Mouse (Mus musculus) kidney, adult 2 months (tissue): ENCODE measurements around the gene Unk. TPM values are rescaled to one million over a fixed set of nuclear protein-coding genes. Genes with fewer than 3 reads are reported as not detected.

Experiments
- DNase-seq: peaks from one replicate; pipeline ENCODE4 v3.0.0; 2021
- H3K27ac ChIP-seq: fragments of 200-500 bp; 2 replicates; pipeline ENCODE4 v1.5.1; 2012; ENCODE audit warnings: low read depth, low read length, control low read depth, inconsistent platforms; ENCODE audit not compliant: insufficient read depth
- H3K27me3 ChIP-seq: fragments of 200-500 bp; replicated peaks from 2 replicates; pipeline ENCODE4 v1.6.1; 2012; ENCODE audit warnings: mild to moderate bottlenecking, moderate library complexity, low read length, inconsistent platforms; ENCODE audit not compliant: control insufficient read depth, insufficient read depth
- H3K36me3 ChIP-seq: fragments of 200-500 bp; 2 replicates; pipeline ENCODE4 v1.6.1; 2012; ENCODE audit warnings: mild to moderate bottlenecking, moderate library complexity, low read length, inconsistent platforms; ENCODE audit not compliant: control insufficient read depth, insufficient read depth
- H3K4me1 ChIP-seq: fragments of 200-500 bp; 2 replicates; pipeline ENCODE4 v1.6.1; 2011; ENCODE audit warnings: low read length; ENCODE audit not compliant: control insufficient read depth, insufficient read depth
- H3K4me3 ChIP-seq: fragments of 200-500 bp; 2 replicates; pipeline ENCODE4 v1.5.1; 2011; ENCODE audit warnings: mild to moderate bottlenecking, low read depth, low read length, control low read depth; ENCODE audit not compliant: insufficient read depth
- CTCF ChIP-seq: fragments of 200-500 bp; conservative IDR thresholded peaks from 2 replicates; pipeline ENCODE4 v1.5.1; 2011; ENCODE audit warnings: low read depth, mild to moderate bottlenecking, control low read depth, low read length, moderate library complexity, mixed read lengths; ENCODE audit not compliant: insufficient read depth, insufficient read length
- POLR2A ChIP-seq: fragments of 200-500 bp; IDR thresholded peaks from one replicate; pipeline ENCODE4 v1.6.1; 2011; ENCODE audit warnings: low read depth, low read length, control low read depth
- WGBS: fragments of 180-500 bp; shearing (Covaris S2); methylation state at CpG from one replicate; pipeline ENCODE4 v1.1.7; 2018; 5-methylcytosine and 5-hydroxymethylcytosine counted together
- polyA plus RNA-seq: library from polyadenylated mRNA; depleted of rRNA; stranded (reverse); fragments of >200 nt; gene quantifications from 2 replicates; pipeline ENCODE4 v1.2.3, GENCODE M21; 2012

The Unk gene
- polyA plus RNA-seq, 1 experiment, result 22.1 TPM

- no peak for TF ChIP-seq POLR2A
- TF ChIP-seq CTCF, result no peak
- H3K27me3 ChIP-seq, result no peaks in the 10 kb centered on the region
- H3K4me3 ChIP-seq, result no peak overlapping the region
- H3K36me3 ChIP-seq, result peaks cover 7% of the 10 kb centered on the region
- no peak for DNase-seq
- 87% methylated on average over 6 of the region's 6 CpGs for WGBS
- H3K4me1 ChIP-seq, result peaks cover 11% of the 10 kb centered on the region
- H3K27ac ChIP-seq, result no peak overlapping the region
These were observed 54.0 kb downstream of the Unk start for GRCm38 (mm10) chr11:116084166-116084565.

GRCm38 (mm10) chr11:116086258-116087193 lies 56.4 kb downstream of the Unk start, which contains the start of gene Wbp2:
TSS of gene Wbp2 (minus strand) at chr11:116086995.
- Histone ChIP-seq H3K27ac (peak within 1 kb of the TSS; percentile 98), H3K27me3 (no peaks in the 10 kb centered on the region), H3K4me3 (peak within 1 kb of the TSS; percentile 96), H3K36me3 (peaks cover 3% of the 10 kb centered on the region), H3K4me1 (peaks cover 11% of the 10 kb centered on the region)
- TF ChIP-seq POLR2A, result peak; percentile 81
- no peak for TF ChIP-seq CTCF
- peak; percentile 100 for DNase-seq
- WGBS, result 2% methylated on average over 39 of the region's 43 CpGs

GRCm38 (mm10) chr11:116087194-116088130 lies 57.3 kb downstream of the Unk start:
- peak; percentile 95 for DNase-seq
- TF ChIP-seq CTCF (peak; percentile 90), POLR2A (no peak)
- Histone ChIP-seq H3K27me3 (no peaks in the 10 kb centered on the region), H3K36me3 (peaks cover 2% of the 10 kb centered on the region), H3K4me1 (peaks cover 11% of the 10 kb centered on the region), H3K27ac (peak overlapping the region; percentile 98), H3K4me3 (peak overlapping the region; percentile 49)
- WGBS, result 1% methylated on average over 31 of the region's 31 CpGs

GRCm38 (mm10) chr11:116088188-116088587 lies 58.1 kb downstream of the Unk start:
- peak; percentile 86 for DNase-seq
- peak overlapping the region; percentile 98 for H3K27ac ChIP-seq
- H3K4me3 ChIP-seq, result no peak overlapping the region
- peaks cover 11% of the 10 kb centered on the region for H3K4me1 ChIP-seq
- no peaks in the 10 kb centered on the region for H3K27me3 ChIP-seq
- TF ChIP-seq CTCF, result no peak
- 47% methylated on average over 8 of the region's 8 CpGs for WGBS
- no peaks in the 10 kb centered on the region; the same call in 1 of the 2 replicates for H3K36me3 ChIP-seq

- H3K27me3 ChIP-seq, result no peaks in the 10 kb centered on the region
- peaks cover 14% of the 10 kb centered on the region for H3K4me1 ChIP-seq
- TF ChIP-seq POLR2A (no peak), CTCF (no peak)
- DNase-seq, result peak; percentile 64
- H3K36me3 ChIP-seq, result no peaks in the 10 kb centered on the region
- H3K4me3 ChIP-seq, result no peak overlapping the region
- peak overlapping the region; percentile 98 for H3K27ac ChIP-seq
- 42% methylated on average over 11 of the region's 11 CpGs for WGBS
These were observed 58.7 kb downstream of the Unk start for GRCm38 (mm10) chr11:116088741-116089394.

GRCm38 (mm10) chr11:116089545-116089944 lies 59.4 kb downstream of the Unk start:
- H3K4me1 ChIP-seq, result peaks cover 14% of the 10 kb centered on the region
- WGBS, result 86% methylated on average over 6 of the region's 6 CpGs
- H3K36me3 ChIP-seq, result no peaks in the 10 kb centered on the region
- no peak for DNase-seq
- H3K27ac ChIP-seq, result no peak overlapping the region
- H3K4me3 ChIP-seq, result no peak overlapping the region
- H3K27me3 ChIP-seq, result no peaks in the 10 kb centered on the region
- no peak for TF ChIP-seq POLR2A
- TF ChIP-seq CTCF, result no peak
